Mouse (Mus musculus): ENCODE measurements around the gene Adamts8.

GRCm38 (mm10) chr9:30943341-30943740, 979 bp downstream of the Adamts8 start:
- TF ChIP-seq CTCF (IDR thresholded peaks at IDR 0.05; ENCODE audit: control insufficient read depth, insufficient read depth, insufficient read length): no peak
- no peak for TF ChIP-seq FOSL1 (IDR thresholded peaks at IDR 0.05; ENCODE audit: insufficient read depth, low read length, poor library complexity, severe bottlenecking)
- no peak for TF ChIP-seq USF1 (IDR thresholded peaks at IDR 0.05; ENCODE audit: low read depth)
